In genomic region chr6:54114412-54114811, GRCm38 (mm10) we compare ENCODE assay signal across 17 mouse cellular contexts.
DNase-seq lines count a peak whose midpoint lies in the region; ATAC-seq lines count a peak whose summit lies in the region.
"Had no signal": no experiment of that assay in that cellular context is flagged by ENCODE, and none has a peak within 500 bp of the region (broad histone marks: within the 10 kb centered on the region; RNA-seq: fewer than 3 reads in every experiment).

No protein-coding gene starts in this region.

- ATAC-seq in cerebellum, adult (ENCODE audit: insufficient number of reproducible peaks, low FRiP score, low TSS enrichment): no peak
- ATAC-seq: activated CD4-positive, CD25-positive, alpha-beta regulatory T cell, adult 4 months; CD4-positive, CD25-positive, alpha-beta regulatory T cell, adult 4 months; forebrain, embryonic 14.5 days; forebrain, embryonic 16.5 days; Patski had no signal

- DNase-seq in cerebellum, adult 11-12 months: peak; percentile 64
- no peak for DNase-seq in cerebellum, adult 8-10 months
- peak; percentile 68 for DNase-seq in cerebellum, adult 9-11 months
- DNase-seq in cerebellum, postnatal 4 days (ENCODE audit: low spot score in 2 of 2): no peak
- peak; percentile 61 to 65 for DNase-seq in cerebellum, postnatal 14 days
- DNase-seq in brain, adult 2 months (ENCODE audit: low read depth, low spot score): peak; percentile 67
- DNase-seq: adrenal gland, adult 8-10 months; adrenal gland, postnatal 14 days; adrenal gland, postnatal 36 days; B cell, adult 2 months; embryo, embryonic 11 days had no signal

Comparison
In these comparisons a context has a peak if more than half of its experiments do, and no peak if none do; other contexts are left out.
1. DNase-seq: peak in cerebellum, adult 11-12 months (single experiment), cerebellum, adult 9-11 months (single experiment), cerebellum, postnatal 14 days (2 of 2) and brain, adult 2 months (single experiment); none in cerebellum, adult 8-10 months (single experiment) and cerebellum, postnatal 4 days (0 of 2).